Mouse (Mus musculus) neural tube, embryonic 12.5 days (tissue): Measurements from ENCODE around the gene Smg5. TPM values are rescaled to one million over a fixed set of nuclear protein-coding genes. Genes with fewer than 3 reads are reported as not detected.

Experiments used
- ATAC-seq: fragments of 200-750 bp; cut with Nextera tagmentation; 2 replicates; pipeline ENCODE4 v1.8.0; 2017; ENCODE audit warnings: low read depth, mild to moderate bottlenecking, moderate TSS enrichment, moderate library complexity; ENCODE audit not compliant: low FRiP score
- H3K27ac ChIP-seq: fragments of 300-500 bp; sonication (generic); 2 replicates; pipeline ENCODE4 v1.5.1; 2016
- H3K27me3 ChIP-seq: fragments of 300-500 bp; sonication (generic); replicated peaks from 2 replicates; pipeline ENCODE4 v1.6.1; 2016; ENCODE audit warnings: mild to moderate bottlenecking
- H3K36me3 ChIP-seq: fragments of 300-500 bp; sonication (generic); 2 replicates; pipeline ENCODE4 v1.6.1; 2016; ENCODE audit warnings: mild to moderate bottlenecking
- H3K4me1 ChIP-seq: fragments of 300-500 bp; sonication (generic); 2 replicates; pipeline ENCODE4 v1.6.1; 2016
- H3K4me2 ChIP-seq: fragments of 300-500 bp; sonication (generic); replicated peaks from 2 replicates; pipeline ENCODE4 v1.6.1; 2016; ENCODE audit warnings: mild to moderate bottlenecking
- H3K4me3 ChIP-seq: fragments of 300-500 bp; sonication (generic); 2 replicates; pipeline ENCODE4 v1.5.1; 2016
- H3K9ac ChIP-seq: fragments of 300-500 bp; sonication (generic); 2 replicates; pipeline ENCODE4 v1.6.1; 2016; ENCODE audit warnings: mild to moderate bottlenecking
- H3K9me3 ChIP-seq: fragments of 300-500 bp; sonication (generic); 2 replicates; pipeline ENCODE4 v1.6.1; 2016; ENCODE audit warnings: mild to moderate bottlenecking
- WGBS: fragments of 180-500 bp; shearing (Covaris S2); methylation state at CpG from one replicate; pipeline ENCODE4 v1.1.7; 2016; 5-methylcytosine and 5-hydroxymethylcytosine counted together
- polyA plus RNA-seq: library from polyadenylated mRNA; unstranded; fragments of >200 nt; fragmentation: Nextera tagmentation; extraction: Ambion mirVana; gene quantifications from 2 replicates; pipeline ENCODE4 v1.2.1, GENCODE M21; 2016

The Smg5 gene
- polyA plus RNA-seq, 1 experiment from 2014 or later = 78.4 TPM

DNA sequence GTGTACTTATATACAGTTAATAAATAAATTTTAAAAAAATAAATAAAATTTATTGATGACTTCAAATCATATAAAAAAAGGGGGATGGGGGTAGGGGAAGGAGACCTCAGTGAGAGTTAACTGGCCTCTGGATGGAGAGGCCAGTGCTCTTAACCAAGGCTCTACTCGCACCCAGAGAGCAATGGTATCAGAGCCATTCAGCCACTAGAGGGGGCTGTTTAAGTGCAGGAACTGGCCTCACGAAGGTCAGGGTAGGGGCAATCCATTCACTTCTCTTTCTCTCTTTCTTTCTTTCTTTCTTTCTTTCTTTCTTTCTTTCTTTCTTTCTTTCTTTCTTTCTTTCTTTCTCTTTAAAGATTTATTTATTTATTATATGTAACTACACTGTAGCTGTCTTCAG is 4.8 kb upstream of the Smg5 start:
- Histone ChIP-seq H3K4me2 (no peak overlapping the region), H3K4me3 (no peak overlapping the region), H3K36me3 (peaks cover 23% of the 10 kb centered on the region), H3K4me1 (peaks cover 8% of the 10 kb centered on the region), H3K9ac (no peak overlapping the region), H3K9me3 (no peaks in the 10 kb centered on the region), H3K27ac (no peak overlapping the region), H3K27me3 (no peaks in the 10 kb centered on the region)
- WGBS = 25% methylated on average over 2 of the region's 2 CpGs
- ATAC-seq = no peak

DNA sequence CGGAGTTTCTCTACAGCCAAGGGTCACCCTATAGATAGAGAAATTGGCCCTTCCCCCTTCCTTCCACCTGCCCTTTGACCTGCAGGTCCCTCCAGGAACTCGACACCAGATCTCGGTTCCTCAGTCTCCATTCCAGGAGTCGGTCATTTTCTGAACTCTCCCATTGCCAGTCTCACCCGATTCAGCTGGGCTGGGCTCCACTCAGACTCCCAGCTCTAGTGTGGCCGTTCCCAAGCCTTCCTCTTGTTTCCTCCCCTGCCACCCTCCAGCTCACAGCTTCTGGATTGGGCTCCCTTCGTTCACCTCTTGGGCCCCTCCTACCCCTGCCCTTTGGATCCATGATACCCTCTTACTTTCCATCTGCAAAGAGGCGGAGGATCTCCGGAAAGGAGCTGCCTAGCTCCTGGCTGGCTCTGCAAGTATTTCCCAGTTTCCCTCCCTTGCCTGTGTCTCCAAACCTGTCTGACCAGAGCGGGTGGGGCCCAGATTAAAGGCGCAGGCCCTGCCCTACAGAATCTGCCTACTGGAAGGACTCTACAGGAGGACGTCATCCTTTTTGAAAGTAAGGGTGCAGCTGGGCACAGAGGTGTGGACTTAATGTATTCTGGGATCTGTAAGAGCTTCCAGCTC is 1.9 kb upstream of the Smg5 start:
- Histone ChIP-seq H3K27me3 (no peaks in the 10 kb centered on the region), H3K9ac (no peak overlapping the region), H3K4me2 (no peak overlapping the region), H3K27ac (no peak overlapping the region), H3K36me3 (peaks cover 8% of the 10 kb centered on the region), H3K4me3 (no peak overlapping the region), H3K9me3 (no peaks in the 10 kb centered on the region), H3K4me1 (peaks cover 16% of the 10 kb centered on the region)
- ATAC-seq = no peak
- 62% methylated on average over 12 of the region's 12 CpGs for WGBS

DNA sequence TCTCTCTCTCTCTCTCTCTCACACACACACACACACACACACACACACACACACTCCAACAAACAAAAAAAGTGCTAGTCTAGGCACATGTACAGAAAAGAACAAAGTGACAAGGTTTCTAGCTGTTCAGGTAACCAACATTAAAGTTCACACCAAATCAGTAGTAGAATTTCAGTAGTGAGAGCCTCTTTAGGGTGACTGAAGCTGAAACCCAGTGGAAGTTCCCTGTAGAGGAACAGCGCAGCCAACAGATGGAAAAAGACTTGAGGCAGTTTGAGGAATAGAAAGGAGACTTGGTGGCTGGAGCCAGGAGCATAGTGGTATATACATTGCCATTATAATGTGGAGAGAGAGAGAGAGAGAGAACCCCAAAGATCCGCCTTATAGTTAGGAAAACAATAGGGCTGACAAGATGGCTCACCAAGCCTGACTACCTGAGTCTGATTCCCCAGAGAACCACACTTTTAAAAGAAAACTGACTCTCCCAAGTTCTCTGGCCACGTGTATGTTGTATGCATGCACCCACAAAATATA is 1.1 kb upstream of the Smg5 start:
- WGBS = 33% methylated on average over 3 of the region's 3 CpGs
- Histone ChIP-seq H3K27me3 (no peaks in the 10 kb centered on the region), H3K36me3 (no peaks in the 10 kb centered on the region), H3K27ac (no peak overlapping the region), H3K4me2 (peak overlapping the region; percentile 67), H3K4me3 (peak overlapping the region; percentile 84), H3K4me1 (peaks cover 16% of the 10 kb centered on the region), H3K9ac (peak overlapping the region; percentile 92; the same call in 1 of the 2 replicates), H3K9me3 (no peaks in the 10 kb centered on the region)
- no peak for ATAC-seq

DNA sequence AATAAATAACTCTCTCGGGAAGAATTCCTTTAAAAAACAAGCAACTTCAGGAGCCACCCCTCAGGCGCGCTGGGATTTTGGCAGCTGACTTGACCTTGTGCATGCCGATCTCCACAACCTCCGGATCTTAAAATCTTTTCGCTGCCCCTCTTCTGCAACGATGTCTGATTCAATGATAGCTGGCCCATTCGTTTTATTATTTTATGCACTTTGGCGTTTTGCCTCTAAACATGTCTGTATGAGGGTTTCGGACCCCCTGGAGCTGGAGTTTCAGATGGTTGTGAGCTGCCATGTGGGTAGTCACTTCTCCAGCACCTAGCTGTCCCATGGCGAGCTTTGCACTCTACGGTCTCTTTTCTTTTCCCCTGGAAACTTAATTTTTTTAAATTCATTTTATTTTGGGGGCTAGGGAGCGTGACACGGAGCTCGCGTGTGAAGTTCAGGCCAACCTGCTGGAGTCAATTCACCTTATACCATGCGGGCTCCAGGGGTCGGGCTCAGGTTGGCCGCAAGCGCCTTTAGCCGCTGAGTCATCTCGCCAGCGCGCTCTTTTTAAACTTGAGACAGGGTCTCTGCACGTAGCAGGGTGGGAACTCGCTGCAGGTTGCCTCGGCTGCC is 515 bp upstream of the Smg5 start:
- Histone ChIP-seq H3K27ac (peak overlapping the region; percentile 90; the same call in 1 of the 2 replicates), H3K27me3 (no peaks in the 10 kb centered on the region), H3K4me3 (peak overlapping the region; percentile 84), H3K9me3 (no peaks in the 10 kb centered on the region), H3K9ac (peak overlapping the region; percentile 92), H3K36me3 (no peaks in the 10 kb centered on the region), H3K4me1 (peaks cover 16% of the 10 kb centered on the region), H3K4me2 (peak overlapping the region; percentile 67)
- ATAC-seq = peak; percentile 61
- 3% methylated on average over 27 of the region's 27 CpGs for WGBS

DNA sequence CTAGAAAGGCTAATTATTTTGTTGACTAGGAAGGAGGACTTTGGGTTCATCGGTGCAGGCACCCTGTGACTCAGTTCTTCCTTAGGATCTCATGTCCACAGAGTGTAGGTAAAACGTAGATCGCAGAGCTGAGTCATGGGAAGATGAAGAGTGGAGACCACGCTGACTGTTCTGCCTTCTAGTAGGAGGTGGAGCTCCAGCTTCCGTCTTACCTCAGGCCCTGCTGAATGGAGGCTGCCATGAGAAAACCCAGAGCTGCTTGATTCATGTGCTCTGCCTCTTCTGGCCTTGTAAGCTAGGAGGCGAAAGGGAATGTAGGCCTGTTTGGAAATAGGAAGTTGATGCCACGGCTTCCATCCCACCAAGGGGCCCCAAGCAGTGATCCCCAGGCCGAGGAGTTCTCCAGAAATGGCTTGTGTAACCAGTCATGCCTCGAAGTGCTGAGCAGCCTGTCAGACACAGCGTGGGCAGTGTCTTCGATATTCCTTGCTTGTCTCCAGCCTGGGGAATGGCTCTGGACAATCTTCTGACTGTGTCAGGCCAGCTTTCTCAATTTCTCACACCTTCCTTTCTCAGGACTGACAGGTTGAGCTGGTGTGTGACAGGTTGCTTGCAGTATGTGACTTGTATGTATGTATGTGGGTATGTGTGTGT is 1.4 kb downstream of the Smg5 start:
- Histone ChIP-seq H3K36me3 (peaks cover 10% of the 10 kb centered on the region), H3K27ac (no peak overlapping the region), H3K4me3 (no peak overlapping the region), H3K9me3 (no peaks in the 10 kb centered on the region), H3K27me3 (no peaks in the 10 kb centered on the region), H3K4me1 (peaks cover 16% of the 10 kb centered on the region), H3K4me2 (peak overlapping the region; percentile 67), H3K9ac (0 out of 2 replicates have a peak overlapping the region, but pooled peaks have one; percentile 13)
- WGBS = 86% methylated on average over 11 of the region's 11 CpGs
- ATAC-seq = no peak

DNA sequence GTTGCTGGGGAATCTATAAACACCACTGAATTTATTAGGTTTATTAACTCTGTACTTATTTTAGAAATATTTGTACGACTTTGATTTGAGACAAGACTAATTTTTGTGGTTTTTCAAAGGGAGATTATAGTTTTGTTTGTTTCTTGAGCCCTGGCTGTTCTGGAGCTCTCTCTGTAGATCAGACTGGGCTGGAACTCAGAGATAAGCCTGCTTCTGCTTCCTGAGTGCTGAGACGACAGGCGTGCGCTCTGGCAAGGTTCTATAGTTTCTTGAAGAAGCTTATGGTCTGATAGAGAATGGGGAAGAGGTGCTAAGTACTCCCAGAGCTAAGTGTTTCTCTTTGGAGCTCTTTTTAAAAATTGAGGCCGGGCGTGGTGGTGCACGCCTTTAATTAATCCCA is 2.3 kb downstream of the Smg5 start:
- H3K9ac ChIP-seq = no peak overlapping the region
- no peaks in the 10 kb centered on the region for H3K27me3 ChIP-seq
- no peak for ATAC-seq
- 92% methylated on average over 7 of the region's 7 CpGs for WGBS
- H3K9me3 ChIP-seq = no peaks in the 10 kb centered on the region
- H3K36me3 ChIP-seq = peaks cover 18% of the 10 kb centered on the region
- peaks cover 16% of the 10 kb centered on the region for H3K4me1 ChIP-seq
- no peak overlapping the region for H3K4me3 ChIP-seq
- H3K4me2 ChIP-seq = no peak overlapping the region
- no peak overlapping the region for H3K27ac ChIP-seq

DNA sequence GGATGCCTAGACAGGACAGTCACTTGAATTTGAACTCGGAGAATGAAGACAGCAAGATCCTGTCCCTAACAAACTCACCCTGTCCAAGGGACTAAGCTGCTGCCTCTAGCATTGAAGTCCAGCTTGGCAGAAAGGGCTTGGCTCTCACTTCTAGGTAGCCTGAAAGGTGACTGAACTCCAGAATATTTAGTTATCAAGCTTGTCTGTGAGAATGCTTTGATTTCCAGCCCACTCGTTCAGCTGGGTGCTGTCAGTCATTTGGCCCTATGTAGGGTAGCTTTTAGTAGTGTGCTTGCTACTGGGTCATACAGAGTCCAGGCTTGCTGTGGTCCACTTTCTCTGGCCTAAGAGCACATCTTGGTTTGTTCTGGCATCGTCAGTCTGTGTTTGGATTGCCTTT is 2.9 kb downstream of the Smg5 start:
- peaks cover 25% of the 10 kb centered on the region for H3K36me3 ChIP-seq
- ATAC-seq = no peak

DNA sequence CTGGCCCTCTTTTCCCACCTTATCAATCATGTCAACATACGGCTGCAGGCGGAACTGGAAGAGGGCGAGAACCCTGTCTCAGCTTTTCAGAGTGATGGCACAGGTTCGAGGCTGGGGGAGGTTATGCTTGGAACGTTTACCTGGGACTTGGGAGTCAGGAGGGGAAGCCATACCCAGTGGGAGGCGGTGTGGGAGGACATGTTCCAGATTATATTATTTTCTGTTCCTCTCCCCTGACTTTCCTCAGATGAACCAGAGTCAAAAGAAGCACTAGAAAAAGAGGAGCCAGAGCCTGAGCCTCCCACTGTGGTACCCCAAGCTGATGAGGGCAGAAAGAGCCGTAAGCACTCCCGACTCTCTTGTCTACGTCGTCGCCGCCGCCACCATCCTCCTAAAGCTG is 14.7 kb downstream of the Smg5 start:
- WGBS = 93% methylated on average over 13 of the region's 13 CpGs
- no peaks in the 10 kb centered on the region for H3K4me1 ChIP-seq
- peaks cover 96% of the 10 kb centered on the region for H3K36me3 ChIP-seq
- ATAC-seq = no peak
- no peak overlapping the region for H3K9ac ChIP-seq
- no peaks in the 10 kb centered on the region for H3K27me3 ChIP-seq
- no peaks in the 10 kb centered on the region for H3K9me3 ChIP-seq
- no peak overlapping the region for H3K4me2 ChIP-seq
- H3K4me3 ChIP-seq = no peak overlapping the region
- H3K27ac ChIP-seq = no peak overlapping the region

More for the DNA sequence above, 2.9 kb downstream of the Smg5 start:
- Histone ChIP-seq H3K9me3 (no peaks in the 10 kb centered on the region), H3K27me3 (no peaks in the 10 kb centered on the region), H3K4me1 (peaks cover 15% of the 10 kb centered on the region), H3K27ac (no peak overlapping the region), H3K4me3 (no peak overlapping the region), H3K9ac (no peak overlapping the region), H3K4me2 (no peak overlapping the region)
- 90% methylated on average over 3 of the region's 3 CpGs for WGBS

DNA sequence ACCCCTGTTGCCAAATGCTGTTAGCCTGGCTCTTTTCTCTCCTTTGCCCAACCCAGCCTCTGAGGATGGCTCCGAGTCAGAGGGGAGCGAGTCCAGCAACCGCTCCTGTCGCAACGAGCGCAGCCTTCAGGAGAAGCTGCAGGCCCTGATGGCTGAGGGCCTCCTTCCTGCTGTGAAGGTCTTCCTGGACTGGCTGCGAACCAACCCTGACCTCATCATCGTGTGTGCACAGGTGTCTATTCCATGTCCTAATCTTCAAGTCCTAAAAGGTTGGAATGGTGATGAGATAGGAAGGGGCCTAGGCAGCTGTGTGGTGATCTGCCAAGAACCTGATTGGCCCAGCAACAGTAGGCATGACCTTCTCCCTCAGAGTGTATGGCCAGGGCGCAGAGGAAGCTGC is 16.8 kb downstream of the Smg5 start:
- H3K9me3 ChIP-seq = no peaks in the 10 kb centered on the region
- no peak overlapping the region for H3K4me3 ChIP-seq
- H3K36me3 ChIP-seq = peaks cover 96% of the 10 kb centered on the region

DNA sequence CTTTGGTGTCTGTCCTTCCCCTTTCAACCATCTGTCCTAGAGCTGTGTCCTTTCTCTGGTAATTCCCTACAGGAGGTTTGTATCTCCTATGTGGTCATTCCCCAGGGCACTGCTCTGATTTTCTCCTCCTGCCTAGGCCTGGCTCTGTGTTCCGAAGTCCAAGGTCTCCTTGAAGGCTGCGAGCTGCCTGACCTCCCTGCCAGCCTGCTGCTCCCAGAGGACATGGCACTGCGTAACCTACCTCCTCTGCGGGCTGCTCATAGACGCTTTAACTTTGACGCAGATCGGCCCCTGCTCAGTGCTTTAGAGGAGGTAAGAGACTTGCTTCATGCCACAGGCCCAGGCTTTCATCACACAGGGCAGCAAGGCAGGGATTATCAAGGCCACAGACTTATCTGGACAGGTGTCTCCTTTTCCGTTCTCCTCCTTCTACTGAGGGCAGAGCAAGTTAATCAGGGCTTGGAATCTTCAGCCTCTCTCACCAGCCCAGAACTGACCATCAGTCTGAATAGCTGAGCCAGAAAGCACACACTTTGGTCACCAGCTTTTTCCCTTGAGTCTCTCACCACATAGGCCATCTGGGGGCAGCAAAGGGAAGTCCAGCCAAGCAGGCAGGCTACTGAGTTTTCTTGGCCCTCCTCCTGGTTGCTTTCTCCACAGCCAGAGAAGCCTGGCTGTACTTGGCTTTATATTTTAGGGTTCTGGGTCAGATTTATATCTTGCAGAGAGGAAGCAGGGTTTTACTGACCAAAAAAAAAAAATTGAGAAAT is 18.5 kb downstream of the Smg5 start:
- H3K4me3 ChIP-seq = no peak overlapping the region
- 94% methylated on average over 8 of the region's 8 CpGs for WGBS

More for the DNA sequence above, 16.8 kb downstream of the Smg5 start:
- no peak overlapping the region for H3K9ac ChIP-seq
- H3K4me1 ChIP-seq = no peaks in the 10 kb centered on the region
- H3K27ac ChIP-seq = no peak overlapping the region
- H3K27me3 ChIP-seq = no peaks in the 10 kb centered on the region
- 94% methylated on average over 9 of the region's 9 CpGs for WGBS
- no peak overlapping the region for H3K4me2 ChIP-seq
- no peak for ATAC-seq

DNA sequence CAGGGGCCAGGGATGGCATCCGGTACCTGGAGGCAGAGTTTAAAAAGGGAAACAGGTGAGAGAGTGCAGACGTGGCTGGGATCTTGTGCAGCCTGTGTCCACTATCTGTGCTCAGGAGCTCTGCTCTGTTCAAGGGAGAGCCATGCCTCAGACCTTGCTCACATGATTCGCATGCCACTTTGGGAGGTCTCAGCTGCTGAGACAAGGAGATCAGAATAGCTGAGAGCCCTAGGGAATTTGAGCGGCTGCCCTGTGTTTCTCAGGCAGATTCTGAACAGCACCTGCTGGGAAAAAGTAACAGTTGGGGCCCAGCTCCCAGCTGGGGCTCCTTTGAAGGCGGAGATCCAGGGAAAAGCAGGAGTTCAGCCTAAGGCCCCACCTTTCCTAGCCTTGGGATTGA is 23.5 kb downstream of the Smg5 start:
- Histone ChIP-seq H3K9ac (no peak overlapping the region), H3K4me3 (no peak overlapping the region), H3K36me3 (peaks cover 77% of the 10 kb centered on the region), H3K27me3 (peaks cover 9% of the 10 kb centered on the region), H3K4me2 (no peak overlapping the region), H3K27ac (no peak overlapping the region), H3K9me3 (no peaks in the 10 kb centered on the region), H3K4me1 (0 out of 2 replicates have a peak, but pooled peaks cover 4% of the 10 kb centered on the region)
- 66% methylated on average over 5 of the region's 5 CpGs for whole genome bisulfite sequencing
- ATAC-seq = no peak

More for the DNA sequence above, 18.5 kb downstream of the Smg5 start:
- Histone ChIP-seq H3K27me3 (no peaks in the 10 kb centered on the region), H3K9me3 (no peaks in the 10 kb centered on the region), H3K4me2 (no peak overlapping the region), H3K4me1 (no peaks in the 10 kb centered on the region), H3K27ac (no peak overlapping the region), H3K36me3 (peaks cover 98% of the 10 kb centered on the region), H3K9ac (0 out of 2 replicates have a peak overlapping the region, but pooled peaks have one; percentile 13)
- ATAC-seq = no peak

DNA sequence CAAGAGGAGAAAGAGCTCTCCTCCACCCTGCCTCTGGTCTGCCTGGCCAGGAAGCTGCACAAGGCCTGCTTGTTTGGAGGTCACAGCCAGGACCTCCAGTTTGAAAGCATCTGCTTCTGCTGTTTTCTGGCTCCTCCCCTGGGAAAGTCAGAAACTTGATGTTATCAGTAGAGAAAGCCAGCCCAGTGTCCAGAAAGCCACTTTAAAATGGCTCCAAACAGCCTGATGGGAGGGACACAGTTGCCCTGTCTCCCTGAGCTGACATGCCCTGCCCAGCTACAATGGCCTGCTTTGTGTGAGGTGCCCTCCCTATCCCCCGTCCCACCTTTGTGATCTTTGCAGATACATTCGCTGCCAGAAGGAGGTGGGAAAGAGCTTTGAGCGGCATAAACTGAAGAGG is 23.9 kb downstream of the Smg5 start:
- H3K36me3 ChIP-seq = peaks cover 73% of the 10 kb centered on the region
- no peak; the same call in 1 of the 2 replicates for ATAC-seq
- 0 out of 2 replicates have a peak, but pooled peaks cover 4% of the 10 kb centered on the region for H3K4me1 ChIP-seq
- WGBS = 77% methylated on average over 3 of the region's 3 CpGs
- H3K4me2 ChIP-seq = no peak overlapping the region
- no peak overlapping the region for H3K4me3 ChIP-seq
- H3K9me3 ChIP-seq = no peaks in the 10 kb centered on the region
- no peak overlapping the region for H3K27ac ChIP-seq
- H3K27me3 ChIP-seq = peaks cover 13% of the 10 kb centered on the region
- H3K9ac ChIP-seq = no peak overlapping the region
